Comparison of ENCODE assay signal across 17 mouse cellular contexts in genomic region chr12:70307881-70308280, GRCm38 (mm10). TPM values are rescaled to one million over a fixed set of nuclear protein-coding genes. Genes with fewer than 3 reads are reported as not detected.
"Had no signal": no experiment of that assay in that cellular context is flagged by ENCODE, and none has a peak within 500 bp of the region (broad histone marks: within the 10 kb centered on the region; RNA-seq: fewer than 3 reads in every experiment).

No protein-coding gene starts in this region.

- H3K4me1 ChIP-seq: midbrain, embryonic 12.5 days; neural tube, embryonic 12.5 days; stomach, embryonic 15.5 days had no signal

- H3K4me2 ChIP-seq: lung, embryonic 14.5 days; midbrain, embryonic 12.5 days; neural tube, embryonic 12.5 days; stomach, embryonic 15.5 days had no signal

- H3K9me3 ChIP-seq: midbrain, embryonic 10.5 days; midbrain, embryonic 12.5 days; neural tube, embryonic 12.5 days; stomach, embryonic 15.5 days had no signal

- H3K27me3 ChIP-seq: midbrain, embryonic 12.5 days; neural tube, embryonic 12.5 days; stomach, embryonic 15.5 days had no signal

- H3K36me3 ChIP-seq: midbrain, embryonic 10.5 days; midbrain, embryonic 12.5 days; neural tube, embryonic 12.5 days; stomach, embryonic 15.5 days had no signal

- H3K4me3 ChIP-seq: midbrain, embryonic 10.5 days; midbrain, embryonic 12.5 days; myocyte; neural tube, embryonic 12.5 days; stomach, embryonic 15.5 days had no signal

- DNase-seq: lung, adult 18-20 months; lung, embryonic 14.5 days; lung, postnatal 10 days; lung, postnatal 4 days; midbrain, embryonic 14.5 days; right cerebral cortex, postnatal 14 days; thymus, adult 18-20 months; thymus, postnatal 14 days; thymus, postnatal 36 days had no signal

- H3K9ac ChIP-seq: lung, embryonic 14.5 days; midbrain, embryonic 12.5 days; neural tube, embryonic 12.5 days; stomach, embryonic 15.5 days had no signal

- H3K27ac ChIP-seq: midbrain, embryonic 10.5 days; midbrain, embryonic 12.5 days; neural tube, embryonic 12.5 days; stomach, embryonic 15.5 days; stomach, postnatal 0 days had no signal

- ATAC-seq: midbrain, embryonic 16.5 days had no signal

RNA-seq across cellular contexts. Expression of gene Trim9, which starts 39.5 kb away (rescaled TPM):
- total RNA-seq: megakaryocyte-erythroid progenitor cell, adult 5-6 weeks had no signal
- polyA plus RNA-seq: myocyte had no signal
